Mouse (Mus musculus) embryonic facial prominence, embryonic 10.5 days (tissue): ENCODE results near the gene Ntm. TPM values are rescaled to one million over a fixed set of nuclear protein-coding genes. Genes with fewer than 3 reads are reported as not detected.

Source experiments
- DNase-seq: peaks from one replicate; pipeline ENCODE4 v3.0.0-alpha.2; 2017; ENCODE audit warnings: low spot score
- H3K27ac ChIP-seq: fragments of 300-500 bp; sonication (generic); replicated peaks from 2 replicates; pipeline ENCODE4 v1.5.1; 2016; ENCODE audit warnings: mild to moderate bottlenecking
- H3K27me3 ChIP-seq: fragments of 300-500 bp; sonication (generic); replicated peaks from 2 replicates; pipeline ENCODE4 v1.6.1; 2016; ENCODE audit warnings: low read depth, mild to moderate bottlenecking; ENCODE audit not compliant: poor library complexity, severe bottlenecking
- H3K36me3 ChIP-seq: fragments of 300-500 bp; sonication (generic); replicated peaks from 2 replicates; pipeline ENCODE4 v1.6.1; 2016; ENCODE audit warnings: mild to moderate bottlenecking, moderate library complexity
- H3K4me1 ChIP-seq: fragments of 300-500 bp; sonication (generic); 2 replicates; pipeline ENCODE4 v1.6.1; 2016
- H3K4me3 ChIP-seq: fragments of 300-500 bp; sonication (generic); 2 replicates; pipeline ENCODE4 v1.5.1; 2016; ENCODE audit warnings: mild to moderate bottlenecking, moderate library complexity
- H3K9me3 ChIP-seq: fragments of 300-500 bp; sonication (generic); 2 replicates; pipeline ENCODE4 v1.6.1; 2016; ENCODE audit warnings: mild to moderate bottlenecking
- WGBS: fragments of 180-500 bp; shearing (Covaris S2); methylation state at CpG from one replicate; pipeline ENCODE4 v1.1.7; 2016; 5-methylcytosine and 5-hydroxymethylcytosine counted together
- polyA plus RNA-seq: library from polyadenylated mRNA; unstranded; fragments of >200 nt; fragmentation: Nextera tagmentation; extraction: Ambion mirVana; gene quantifications from 2 replicates; pipeline ENCODE4 v1.2.1, GENCODE M21; 2016

Ntm gene
- polyA plus RNA-seq, 1 experiment from 2014 or later = 8.1 TPM

- H3K4me1 ChIP-seq = peaks cover 21% of the 10 kb centered on the region
- H3K27me3 ChIP-seq = no peaks in the 10 kb centered on the region
- DNase-seq = no peak
- no peak overlapping the region for H3K4me3 ChIP-seq
- no peaks in the 10 kb centered on the region for H3K36me3 ChIP-seq
- no peaks in the 10 kb centered on the region for H3K9me3 ChIP-seq
- WGBS = 66% methylated on average over 5 of the region's 5 CpGs
- H3K27ac ChIP-seq = no peak overlapping the region
Measured at GRCm38 (mm10) chr9:29568571-29568970, 394.4 kb downstream of the Ntm start.

GRCm38 (mm10) chr9:29562419-29563071 is 400.4 kb downstream of the Ntm start:
- Histone ChIP-seq H3K4me1 (peaks cover 22% of the 10 kb centered on the region), H3K4me3 (no peak overlapping the region), H3K27me3 (no peaks in the 10 kb centered on the region), H3K27ac (no peak overlapping the region), H3K9me3 (no peaks in the 10 kb centered on the region), H3K36me3 (no peaks in the 10 kb centered on the region)
- WGBS = 86% methylated on average over 5 of the region's 5 CpGs
- DNase-seq = no peak

DNA sequence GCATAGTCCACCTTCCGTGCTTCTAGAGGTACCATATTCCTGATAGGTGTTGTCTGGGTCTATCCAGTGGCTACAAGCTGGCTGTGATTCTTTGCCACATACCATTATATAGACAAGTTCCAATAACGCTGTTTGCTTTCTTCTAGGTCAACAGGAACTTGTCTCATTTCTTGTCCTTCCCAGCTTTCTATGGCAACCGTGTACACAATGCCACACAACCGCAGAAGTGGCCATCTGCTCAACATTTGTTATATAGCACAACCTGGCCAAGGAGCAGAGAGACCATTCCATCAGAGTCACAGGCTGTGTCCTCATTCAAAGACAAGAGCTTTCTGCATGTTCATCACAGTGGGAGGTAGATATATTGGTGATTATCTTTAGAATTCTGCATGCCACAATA is 404.0 kb downstream of the Ntm start:
- DNase-seq = no peak

DNA sequence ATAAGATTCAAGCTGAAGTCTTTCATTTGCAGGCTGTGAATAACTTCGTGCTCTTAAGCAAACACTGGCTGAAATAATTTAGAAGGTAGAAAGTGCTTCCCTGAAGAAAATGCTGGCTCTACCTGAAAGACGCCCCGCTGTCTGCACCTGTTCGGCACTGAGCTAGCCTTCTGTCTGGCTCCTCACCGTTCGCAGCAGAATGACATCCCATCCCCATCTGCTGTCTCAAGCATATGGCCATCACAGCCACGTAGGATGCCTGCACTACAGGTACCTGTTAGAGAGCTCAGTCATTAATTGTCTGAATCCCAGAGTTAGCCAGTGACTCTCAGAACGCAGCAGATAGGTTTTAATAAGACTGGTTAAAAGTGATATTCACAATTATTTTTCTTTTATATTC is 412.4 kb downstream of the Ntm start:
- no peak for DNase-seq
- Histone ChIP-seq H3K4me3 (no peak overlapping the region), H3K36me3 (no peaks in the 10 kb centered on the region), H3K27ac (no peak overlapping the region), H3K4me1 (peaks cover 5% of the 10 kb centered on the region; the same call in 1 of the 2 replicates), H3K9me3 (no peaks in the 10 kb centered on the region), H3K27me3 (no peaks in the 10 kb centered on the region)
- 89% methylated on average over 8 of the region's 8 CpGs for WGBS

More for the DNA sequence above, 404.0 kb downstream of the Ntm start:
- Histone ChIP-seq H3K27ac (no peak overlapping the region), H3K4me1 (peaks cover 12% of the 10 kb centered on the region), H3K36me3 (no peaks in the 10 kb centered on the region), H3K9me3 (no peaks in the 10 kb centered on the region), H3K4me3 (no peak overlapping the region), H3K27me3 (no peaks in the 10 kb centered on the region)
- WGBS = 90% methylated on average over 4 of the region's 4 CpGs

DNA sequence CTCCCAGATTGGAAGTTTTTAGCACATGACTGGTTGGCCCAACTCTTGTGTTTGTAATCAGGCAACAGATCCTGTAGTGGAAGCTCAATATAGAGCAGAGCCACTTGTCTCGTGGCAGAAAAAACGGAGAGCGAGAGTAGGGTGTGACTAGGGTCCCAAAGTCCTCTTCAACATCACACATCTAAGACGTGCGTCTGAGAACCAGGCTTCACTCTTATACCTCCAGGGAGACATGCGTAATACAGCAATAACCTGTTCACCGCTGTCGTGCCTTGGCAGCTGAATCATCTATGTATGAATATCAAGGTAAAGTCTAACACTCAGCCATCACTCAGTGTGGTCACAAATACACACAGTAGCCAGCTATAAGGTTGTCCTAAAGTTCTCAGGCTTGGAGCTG is 412.8 kb downstream of the Ntm start:
- H3K4me1 ChIP-seq = peaks cover 5% of the 10 kb centered on the region; the same call in 1 of the 2 replicates
- H3K27ac ChIP-seq = no peak overlapping the region
- H3K27me3 ChIP-seq = no peaks in the 10 kb centered on the region
- DNase-seq = no peak
- 93% methylated on average over 8 of the region's 8 CpGs for WGBS
- H3K4me3 ChIP-seq = no peak overlapping the region
- H3K36me3 ChIP-seq = no peaks in the 10 kb centered on the region
- no peaks in the 10 kb centered on the region for H3K9me3 ChIP-seq

DNA sequence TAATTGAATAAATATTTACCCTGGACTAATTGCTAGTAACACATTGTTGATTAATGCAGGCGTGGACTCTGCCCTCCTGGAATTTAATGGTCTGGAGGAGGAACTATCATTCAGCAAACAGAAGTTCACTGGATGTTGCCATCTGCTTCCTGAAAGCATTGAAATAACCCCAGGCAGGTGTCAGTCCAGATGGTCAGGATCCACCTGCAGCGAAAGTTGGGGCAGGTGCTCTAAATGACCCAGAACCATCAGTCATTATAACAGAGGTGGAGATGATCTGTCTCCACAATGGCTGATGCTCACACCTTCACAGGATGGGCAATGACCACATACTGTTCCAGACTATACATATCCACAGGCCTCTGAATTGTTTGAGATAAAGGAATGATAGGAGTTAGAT is 426.5 kb downstream of the Ntm start:
- Histone ChIP-seq H3K27me3 (no peaks in the 10 kb centered on the region), H3K36me3 (no peaks in the 10 kb centered on the region), H3K4me3 (no peak overlapping the region), H3K9me3 (no peaks in the 10 kb centered on the region), H3K4me1 (peaks cover 21% of the 10 kb centered on the region), H3K27ac (no peak overlapping the region)
- 90% methylated on average over 2 of the region's 2 CpGs for WGBS
- DNase-seq = no peak

- Histone ChIP-seq H3K36me3 (no peaks in the 10 kb centered on the region), H3K9me3 (no peaks in the 10 kb centered on the region), H3K27me3 (no peaks in the 10 kb centered on the region), H3K4me3 (no peak overlapping the region), H3K4me1 (peaks cover 21% of the 10 kb centered on the region), H3K27ac (no peak overlapping the region; the same call in 1 of the 2 replicates)
- WGBS = 81% methylated on average over 6 of the region's 6 CpGs
- no peak for DNase-seq
Measured at GRCm38 (mm10) chr9:29534773-29535172, 428.2 kb downstream of the Ntm start.

GRCm38 (mm10) chr9:29534304-29534703 is 428.6 kb downstream of the Ntm start:
- Histone ChIP-seq H3K4me1 (peaks cover 21% of the 10 kb centered on the region), H3K4me3 (no peak overlapping the region), H3K27ac (no peak overlapping the region), H3K27me3 (no peaks in the 10 kb centered on the region), H3K9me3 (no peaks in the 10 kb centered on the region), H3K36me3 (no peaks in the 10 kb centered on the region)
- 45% methylated on average over 7 of the region's 7 CpGs for WGBS
- DNase-seq = peak; percentile 31

DNA sequence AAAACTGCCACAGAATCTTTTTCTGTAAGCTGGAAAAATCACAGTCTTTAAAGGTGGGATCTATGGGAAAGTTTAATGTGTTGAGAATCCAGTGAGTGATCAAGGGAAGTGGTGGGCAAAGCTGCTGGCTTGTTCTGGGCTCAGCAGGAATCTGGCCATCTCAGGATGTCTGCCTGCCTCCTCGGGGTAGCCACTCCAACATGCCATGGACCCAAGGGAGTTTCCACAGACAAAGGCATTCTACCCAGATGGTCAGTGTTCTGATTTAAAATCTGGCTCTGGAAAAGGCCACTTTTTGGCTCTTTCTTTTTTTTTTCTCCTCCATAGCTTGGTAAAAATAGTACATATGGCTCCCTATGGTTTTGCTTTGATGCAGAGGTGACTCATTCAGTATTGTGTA is 429.4 kb downstream of the Ntm start:
- Histone ChIP-seq H3K4me1 (peaks cover 21% of the 10 kb centered on the region), H3K27me3 (no peaks in the 10 kb centered on the region), H3K9me3 (no peaks in the 10 kb centered on the region), H3K4me3 (no peak overlapping the region), H3K27ac (no peak overlapping the region), H3K36me3 (no peaks in the 10 kb centered on the region)
- 29% methylated on average over 1 of the region's 1 CpGs for WGBS
- peak; percentile 22 for DNase-seq

DNA sequence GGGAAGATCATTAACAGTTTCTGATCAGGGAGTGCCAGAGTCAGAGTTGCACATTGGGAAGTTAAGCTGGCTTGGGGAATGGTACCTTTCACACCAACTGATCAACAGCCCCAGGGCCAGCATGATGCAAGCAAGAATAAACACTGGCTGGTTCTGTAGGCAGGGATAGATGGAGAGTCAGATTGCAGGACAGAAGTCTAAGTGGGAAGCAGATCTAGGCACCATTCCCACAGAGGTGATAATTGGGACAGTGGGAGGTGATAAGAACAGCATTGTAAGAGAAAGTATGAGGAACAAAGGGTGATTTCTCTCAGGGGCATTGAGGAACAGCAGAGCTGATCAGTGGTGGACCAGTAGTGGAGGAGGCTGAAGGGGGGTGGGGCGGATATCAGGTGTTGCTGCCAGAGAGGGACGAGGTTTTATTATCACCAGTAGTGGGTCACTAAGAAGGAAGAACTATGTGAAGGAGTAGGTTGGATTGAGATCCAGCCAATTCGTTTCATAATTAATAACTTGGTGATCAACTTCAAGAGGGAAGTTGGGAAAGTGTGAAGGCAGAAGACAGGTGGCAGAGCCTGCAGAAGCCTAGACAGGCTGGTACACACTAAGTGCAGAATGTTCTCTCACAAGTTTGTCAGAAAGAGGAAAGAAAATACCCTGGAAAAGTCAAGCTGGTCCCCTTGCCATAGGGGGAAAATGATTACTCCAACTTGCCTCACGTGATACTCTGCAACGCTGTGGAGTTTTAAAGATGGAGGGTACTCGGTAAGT is 431.6 kb downstream of the Ntm start:
- no peaks in the 10 kb centered on the region for H3K36me3 ChIP-seq
- H3K27ac ChIP-seq = no peak overlapping the region
- H3K4me3 ChIP-seq = no peak overlapping the region
- no peaks in the 10 kb centered on the region for H3K27me3 ChIP-seq
- WGBS = 86% methylated on average over 6 of the region's 6 CpGs
- DNase-seq = no peak
- H3K4me1 ChIP-seq = peaks cover 21% of the 10 kb centered on the region
- no peaks in the 10 kb centered on the region for H3K9me3 ChIP-seq

- no peaks in the 10 kb centered on the region for H3K9me3 ChIP-seq
- DNase-seq = no peak
- H3K27ac ChIP-seq = no peak overlapping the region
- H3K4me3 ChIP-seq = no peak overlapping the region
- no peaks in the 10 kb centered on the region for H3K27me3 ChIP-seq
- 83% methylated on average over 1 of the region's 1 CpGs for WGBS
- no peaks in the 10 kb centered on the region for H3K36me3 ChIP-seq
- no peaks in the 10 kb centered on the region for H3K4me1 ChIP-seq
Measured at GRCm38 (mm10) chr9:29524109-29524508, 438.8 kb downstream of the Ntm start.

DNA sequence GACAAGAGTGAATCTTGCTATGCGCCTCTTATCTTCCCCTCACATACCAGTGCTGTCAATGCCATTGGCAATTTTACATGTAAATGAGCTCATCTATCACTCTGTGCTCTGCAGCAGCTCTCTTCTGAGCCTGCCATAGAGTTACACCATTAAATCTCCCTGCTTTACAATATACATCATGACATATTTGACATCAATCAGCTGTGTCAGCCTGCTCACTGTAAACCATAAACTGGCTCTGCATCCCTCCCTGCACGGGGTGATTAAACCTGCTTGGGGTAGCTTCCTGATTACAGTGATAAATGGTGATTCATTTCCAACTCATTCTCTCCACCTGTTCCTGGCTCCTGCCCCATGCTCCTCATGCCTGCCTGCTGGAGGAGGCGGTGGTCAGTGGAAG is 439.7 kb downstream of the Ntm start:
- Histone ChIP-seq H3K9me3 (no peaks in the 10 kb centered on the region), H3K27me3 (no peaks in the 10 kb centered on the region), H3K4me3 (no peak overlapping the region), H3K27ac (no peak overlapping the region), H3K4me1 (no peaks in the 10 kb centered on the region), H3K36me3 (no peaks in the 10 kb centered on the region)
- 85% methylated on average over 3 of the region's 3 CpGs for WGBS
- DNase-seq = no peak

DNA sequence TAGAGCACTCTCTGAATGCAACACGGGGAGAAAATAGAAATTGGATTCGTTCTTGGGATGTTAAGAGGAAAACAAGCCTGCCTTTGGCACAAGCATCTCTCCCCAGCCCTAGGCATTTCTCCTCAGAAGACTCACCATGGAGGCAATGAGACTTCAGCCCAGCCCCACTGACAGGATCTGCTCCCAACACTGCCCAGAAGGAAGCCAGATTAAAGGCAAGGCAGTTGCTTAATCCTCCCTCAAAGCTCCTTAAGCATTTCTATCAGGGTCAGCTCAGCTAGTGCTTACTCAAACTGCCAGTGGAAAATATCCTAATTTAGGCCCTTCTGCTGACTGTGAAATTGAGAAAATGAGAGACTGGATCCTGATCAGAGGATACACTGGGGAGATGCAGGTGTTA is 443.8 kb downstream of the Ntm start:
- DNase-seq = no peak
- H3K9me3 ChIP-seq = no peaks in the 10 kb centered on the region
- 58% methylated on average over 2 of the region's 2 CpGs for WGBS
- H3K4me1 ChIP-seq = no peaks in the 10 kb centered on the region
- H3K4me3 ChIP-seq = no peak overlapping the region
- no peaks in the 10 kb centered on the region for H3K36me3 ChIP-seq
- H3K27ac ChIP-seq = no peak overlapping the region
- H3K27me3 ChIP-seq = no peaks in the 10 kb centered on the region
